10 mouse cellular contexts compared by ENCODE assay signal in genomic region chr2:167233009-167233335, GRCm38 (mm10).
"Had no signal": no experiment of that assay in that cellular context is flagged by ENCODE, and none has a peak within 500 bp of the region (broad histone marks: within the 10 kb centered on the region; RNA-seq: fewer than 3 reads in every experiment).

No protein-coding gene starts in this region.

- ATAC-seq: liver, embryonic 12.5 days had no signal

- H3K36me3 ChIP-seq: liver, embryonic 12.5 days; midbrain, embryonic 12.5 days; neural tube, embryonic 15.5 days had no signal

- H3K27ac ChIP-seq: kidney, postnatal 0 days; liver, embryonic 12.5 days; midbrain, embryonic 12.5 days had no signal

- DNase-seq: left cerebral cortex, postnatal 4 days; lung, postnatal 14 days; right cerebral cortex, adult 18-20 months; right cerebral cortex, postnatal 25 days; thymus, postnatal 4 days had no signal

- H3K4me2 ChIP-seq: liver, embryonic 12.5 days; midbrain, embryonic 12.5 days; neural tube, embryonic 15.5 days had no signal

- H3K9me3 ChIP-seq: liver, embryonic 12.5 days; midbrain, embryonic 12.5 days; neural tube, embryonic 15.5 days had no signal

- H3K4me3 ChIP-seq: liver, embryonic 12.5 days; midbrain, embryonic 12.5 days; neural tube, embryonic 15.5 days had no signal

- H3K9ac ChIP-seq: liver, embryonic 12.5 days; lung, embryonic 14.5 days; midbrain, embryonic 12.5 days; neural tube, embryonic 15.5 days had no signal

- H3K27me3 ChIP-seq: midbrain, embryonic 12.5 days; neural tube, embryonic 15.5 days had no signal
